Mouse (Mus musculus) ES-Bruce4 (cell line): Measurements from ENCODE around the gene Ahcyl1.

Experiments
- CTCF ChIP-seq: IDR thresholded peaks from one replicate; pipeline ENCODE4 v1.8.1; 2011; ENCODE audit warnings: low read depth, low read length
- EP300 ChIP-seq: IDR thresholded peaks from 2 replicates; pipeline ENCODE4 v1.6.1; 2011; ENCODE audit warnings: low read depth, low read length; ENCODE audit not compliant: insufficient read depth
- POLR2A ChIP-seq: IDR thresholded peaks from one replicate; pipeline ENCODE4 v1.8.1; 2011; ENCODE audit warnings: low read length; ENCODE audit not compliant: insufficient read depth

DNA sequence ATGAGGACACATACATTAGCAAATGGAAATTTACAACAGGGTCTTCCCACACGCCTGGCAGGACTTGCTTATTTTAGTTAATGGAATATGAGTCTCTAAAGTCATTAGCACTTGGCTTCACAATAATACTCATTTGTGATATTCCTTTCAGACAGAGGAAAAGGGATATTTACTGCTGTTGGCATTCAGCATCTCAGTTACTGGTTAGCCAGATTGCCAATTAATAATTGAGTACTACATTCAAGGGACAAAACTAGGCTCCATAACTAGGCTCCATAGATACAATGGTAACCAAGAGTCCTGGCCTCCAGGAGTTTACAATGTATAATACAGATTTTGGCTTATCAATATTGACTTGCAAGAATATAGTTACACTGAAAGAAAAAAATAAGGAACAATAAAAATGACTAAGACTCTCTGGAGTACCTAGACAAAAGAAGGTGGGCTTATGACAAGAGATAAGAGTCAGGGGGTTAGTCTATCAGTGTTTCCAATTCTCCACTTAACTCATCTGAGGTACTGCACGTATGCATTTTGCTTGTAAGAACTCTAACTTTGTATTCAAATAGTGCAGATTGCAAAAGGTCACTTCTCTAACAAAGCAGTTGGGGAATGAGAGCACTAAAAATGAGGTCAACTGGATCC lies 2.0 kb downstream of the Ahcyl1 start:
- TF ChIP-seq POLR2A (no peak), CTCF (no peak), EP300 (no peak)
